Comparison of ENCODE assay signal across 8 mouse cellular contexts in genomic region chr5:104458832-104459705, GRCm38 (mm10). TPM values are rescaled to one million over a fixed set of nuclear protein-coding genes. Genes with fewer than 3 reads are reported as not detected.
A peak's percentile ranks its signal among the peaks of the same experiment; 100 is the strongest.
DNase-seq lines count a peak whose midpoint lies in the region; ATAC-seq lines count a peak whose summit lies in the region.

Pkd2 (plus strand) TSS chr5:104459450.

- H3K4me2 ChIP-seq in lung, embryonic 16.5 days (ENCODE audit: low read depth, low read length): peak within 1 kb of the TSS; percentile 68

- peak within 1 kb of the TSS; percentile 96 for H3K9ac ChIP-seq in lung, embryonic 16.5 days (ENCODE audit: low read length)

- no peaks in the 10 kb centered on the region; the same call in 1 of the 2 replicates for H3K9me3 ChIP-seq in lung, embryonic 16.5 days (ENCODE audit: control insufficient read depth, low read length)

- peak within 1 kb of the TSS; percentile 91 for H3K4me3 ChIP-seq in lung, embryonic 16.5 days (ENCODE audit: low read length)

- peak; percentile 76 for ATAC-seq in frontal cortex, adult (ENCODE audit: low TSS enrichment)
- ATAC-seq in lung, embryonic 16.5 days (ENCODE audit: low read depth): peak; percentile 96

- peak; percentile 73 for DNase-seq in R1 (ENCODE audit: low read depth, low spot score)
- DNase-seq in cerebellum, adult 9-10 months: peak; percentile 75
- peak; percentile 83 for DNase-seq in heart, postnatal 4 days
- peak; percentile 57 for DNase-seq in layer of hippocampus, adult 9-11 months
- DNase-seq in ovary, postnatal 14 days (ENCODE audit: low spot score): peak; percentile 64
- DNase-seq in T-cell, adult 2 months (ENCODE audit: low spot score): no peak

- WGBS in lung, embryonic 16.5 days: 9% methylated on average over 44 of the region's 46 CpGs

- peak within 1 kb of the TSS; percentile 92 for H3K27ac ChIP-seq in lung, embryonic 16.5 days (ENCODE audit: low read length)

- H3K36me3 ChIP-seq in lung, embryonic 16.5 days (ENCODE audit: control insufficient read depth, insufficient read depth, low read length): 0 out of 2 replicates have a peak, but pooled peaks cover 3% of the 10 kb centered on the region

- H3K4me1 ChIP-seq in lung, embryonic 16.5 days (replicated peaks; ENCODE audit: control insufficient read depth, insufficient read depth, low read length): peaks cover 13% of the 10 kb centered on the region

- no peaks in the 10 kb centered on the region for H3K27me3 ChIP-seq in lung, embryonic 16.5 days (ENCODE audit: control insufficient read depth, insufficient read depth, low read depth, low read length)

RNA-seq across cellular contexts. Expression of gene Pkd2, which starts in this region (rescaled TPM):
- total RNA-seq in heart, postnatal 4 days (2021): 10 to 100 TPM; 33.3 to 34.2 TPM
- 12.0 and 12.4 TPM in 2 replicates for polyA plus RNA-seq in lung, embryonic 16.5 days (2015; fragmentation: Nextera tagmentation; extraction: Ambion mirVana)
